In genomic region chr9:44073115-44073514, GRCm38 (mm10) we compare ENCODE assay signal across 10 mouse cellular contexts. TPM values are rescaled to one million over a fixed set of nuclear protein-coding genes. Genes with fewer than 3 reads are reported as not detected.
A peak's percentile ranks its signal among the peaks of the same experiment; 100 is the strongest.
DNase-seq lines count a peak whose midpoint lies in the region; ATAC-seq and TF ChIP-seq lines count a peak whose summit lies in the region.
"Had no signal": no experiment of that assay in that cellular context is flagged by ENCODE, and none has a peak within 500 bp of the region (broad histone marks: within the 10 kb centered on the region; RNA-seq: fewer than 3 reads in every experiment).

No protein-coding gene starts in this region.

- H3K36me3 ChIP-seq in heart, embryonic 11.5 days (ENCODE audit: control insufficient read depth, insufficient read depth, low read length), result no peaks in the 10 kb centered on the region
- H3K36me3 ChIP-seq in hindbrain, postnatal 0 days (ENCODE audit: insufficient read depth, low read length), result no peaks in the 10 kb centered on the region
- no peaks in the 10 kb centered on the region for H3K36me3 ChIP-seq in stomach, postnatal 0 days (ENCODE audit: control insufficient read depth, insufficient read depth, low read length)
- H3K36me3 ChIP-seq: lung, embryonic 15.5 days had no signal

- peak overlapping the region; percentile 59; the same call in 1 of the 2 replicates for H3K4me2 ChIP-seq in heart, embryonic 11.5 days
- peak overlapping the region; percentile 38 for H3K4me2 ChIP-seq in hindbrain, postnatal 0 days (ENCODE audit: low read depth, low read length)
- no peak overlapping the region for H3K4me2 ChIP-seq in stomach, postnatal 0 days (replicated peaks; ENCODE audit: low read depth)
- H3K4me2 ChIP-seq: lung, embryonic 15.5 days had no signal

- H3K9me3 ChIP-seq in heart, embryonic 11.5 days (replicated peaks; ENCODE audit: control insufficient read depth, low read length), result no peaks in the 10 kb centered on the region
- H3K9me3 ChIP-seq in hindbrain, postnatal 0 days (ENCODE audit: low read length), result no peaks in the 10 kb centered on the region
- H3K9me3 ChIP-seq in stomach, postnatal 0 days (ENCODE audit: control insufficient read depth, low read length), result no peaks in the 10 kb centered on the region
- H3K9me3 ChIP-seq: lung, embryonic 15.5 days had no signal

- TF ChIP-seq CTCF in hindbrain, postnatal 0 days (IDR thresholded peaks at IDR 0.05; ENCODE audit: low read depth), result no peak
- no peak for TF ChIP-seq CTCF in stomach, postnatal 0 days (IDR thresholded peaks at IDR 0.05; ENCODE audit: low read depth)

- H3K4me1 ChIP-seq in heart, embryonic 11.5 days (ENCODE audit: control insufficient read depth, insufficient read depth, low read length), result peaks cover 55% of the 10 kb centered on the region
- H3K4me1 ChIP-seq in hindbrain, postnatal 0 days (ENCODE audit: insufficient read depth, low read length), result no peaks in the 10 kb centered on the region; the same call in 1 of the 2 replicates
- H3K4me1 ChIP-seq in stomach, postnatal 0 days (replicated peaks; ENCODE audit: control insufficient read depth, insufficient read depth), result peaks cover 15% of the 10 kb centered on the region

- no peak overlapping the region for H3K9ac ChIP-seq in heart, embryonic 11.5 days (ENCODE audit: low read depth, low read length)
- H3K9ac ChIP-seq in hindbrain, postnatal 0 days (replicated peaks; ENCODE audit: low read length), result no peak overlapping the region
- H3K9ac ChIP-seq in stomach, postnatal 0 days (ENCODE audit: low read length), result no peak overlapping the region
- H3K9ac ChIP-seq: lung, embryonic 15.5 days had no signal

- H3K27me3 ChIP-seq in heart, embryonic 11.5 days (ENCODE audit: control insufficient read depth, insufficient read depth, low read length), result no peaks in the 10 kb centered on the region
- no peaks in the 10 kb centered on the region for H3K27me3 ChIP-seq in hindbrain, postnatal 0 days (ENCODE audit: insufficient read depth, low read length)
- no peaks in the 10 kb centered on the region for H3K27me3 ChIP-seq in stomach, postnatal 0 days (ENCODE audit: control insufficient read depth, insufficient read depth, low read length)

- ATAC-seq in heart, embryonic 11.5 days (replicated peaks; ENCODE audit: insufficient number of reproducible peaks, low FRiP score, low TSS enrichment), result no peak
- no peak for ATAC-seq in hindbrain, postnatal 0 days
- ATAC-seq in stomach, postnatal 0 days (ENCODE audit: low FRiP score, low TSS enrichment), result no peak

- 0 out of 2 replicates have a peak overlapping the region, but pooled peaks have one; percentile 3 for H3K27ac ChIP-seq in heart, embryonic 11.5 days (ENCODE audit: low read depth, low read length)
- peak overlapping the region; percentile 76 for H3K27ac ChIP-seq in hindbrain, postnatal 0 days
- no peak overlapping the region for H3K27ac ChIP-seq in stomach, postnatal 0 days (replicated peaks)
- H3K27ac ChIP-seq: lung, embryonic 15.5 days had no signal

- no peak for TF ChIP-seq EP300 in stomach, postnatal 0 days (optimal IDR thresholded peaks at IDR 0.05)

- no peak for DNase-seq in heart, adult 8-10 months (ENCODE audit: low spot score)
- peak; percentile 55 for DNase-seq in cerebellum, adult 8-10 months
- peak; percentile 73 for DNase-seq in fibroblast of lung, adult 2 months (ENCODE audit: low read depth)
- DNase-seq in hindbrain, postnatal 0 days (ENCODE audit: low spot score), result no peak
- no peak for DNase-seq in stomach, postnatal 0 days (ENCODE audit: low spot score)
- DNase-seq in left cerebral cortex, adult 11 months (ENCODE audit: low spot score), result no peak
- no peak for DNase-seq in thymus, postnatal 10 days (ENCODE audit: low spot score in 2 of 2)

- H3K4me3 ChIP-seq in heart, embryonic 11.5 days (ENCODE audit: low read depth, low read length), result no peak overlapping the region
- H3K4me3 ChIP-seq in hindbrain, postnatal 0 days (ENCODE audit: low read length), result no peak overlapping the region
- H3K4me3 ChIP-seq in stomach, postnatal 0 days (ENCODE audit: low read depth, low read length), result no peak overlapping the region
- H3K4me3 ChIP-seq: lung, embryonic 15.5 days had no signal

- 50% methylated on average over 5 of the region's 5 CpGs for WGBS in heart, embryonic 11.5 days (ENCODE audit: insufficient replicate concordance)
- WGBS in hindbrain, postnatal 0 days, result 35% methylated on average over 5 of the region's 5 CpGs
- 69% methylated on average over 5 of the region's 5 CpGs for WGBS in stomach, postnatal 0 days

RNA-seq across cellular contexts. Expression of gene Usp2, which starts 6.3 kb away (rescaled TPM):
- 51.3 and 53.8 TPM in 2 replicates for polyA plus RNA-seq in heart, embryonic 11.5 days (2014; fragmentation: Nextera tagmentation; extraction: Ambion mirVana)
- total RNA-seq in heart, adult 8-10 months (2022), result 100 to 1,000 TPM; 160 to 205 (median 195) TPM
- 11.0 and 14.2 TPM in 2 replicates for total RNA-seq in hindbrain, postnatal 0 days (2014; rRNA removed)
- polyA plus RNA-seq in hindbrain, postnatal 0 days (2015; fragmentation: Nextera tagmentation; extraction: Ambion mirVana), result 19.6 and 20.5 TPM in 2 replicates
- 11.6 and 20.2 TPM in 2 replicates for polyA plus RNA-seq in stomach, postnatal 0 days (2015; fragmentation: Nextera tagmentation; extraction: Ambion mirVana)

RNA-seq across cellular contexts. Expression of gene Mfrp, which starts 28.4 kb away (rescaled TPM):
- 0.16 TPM in 1 of 2 replicates, not detected in the other for polyA plus RNA-seq in heart, embryonic 11.5 days (2014; fragmentation: Nextera tagmentation; extraction: Ambion mirVana)
- not detected for total RNA-seq in heart, adult 8-10 months (2022)
- 2.8 and 4.0 TPM in 2 replicates for total RNA-seq in hindbrain, postnatal 0 days (2014; rRNA removed)
- 0.24 and 0.50 TPM in 2 replicates for polyA plus RNA-seq in hindbrain, postnatal 0 days (2015; fragmentation: Nextera tagmentation; extraction: Ambion mirVana)
- not detected in 2 replicates for polyA plus RNA-seq in stomach, postnatal 0 days (2015; fragmentation: Nextera tagmentation; extraction: Ambion mirVana)
- polyA plus RNA-seq: embryonic facial prominence, embryonic 14.5 days had no signal

RNA-seq across cellular contexts. Expression of gene Thy1, which starts 29.9 kb away (rescaled TPM):
- polyA plus RNA-seq in heart, embryonic 11.5 days (2014; fragmentation: Nextera tagmentation; extraction: Ambion mirVana), result 0.86 and 0.90 TPM in 2 replicates
- total RNA-seq in heart, adult 8-10 months (2022), result 10 to 100 TPM in 2 of 4 experiments, 1 to 10 TPM in 2; 8.9 to 12.4 (median 11.0) TPM
- 131 and 138 TPM in 2 replicates for total RNA-seq in hindbrain, postnatal 0 days (2014; rRNA removed)
- polyA plus RNA-seq in hindbrain, postnatal 0 days (2015; fragmentation: Nextera tagmentation; extraction: Ambion mirVana), result 49.6 and 51.1 TPM in 2 replicates
- 4.2 and 4.5 TPM in 2 replicates for polyA plus RNA-seq in stomach, postnatal 0 days (2015; fragmentation: Nextera tagmentation; extraction: Ambion mirVana)

RNA-seq across cellular contexts. Expression of gene C1qtnf5, which starts 33.9 kb away (rescaled TPM):
- polyA plus RNA-seq in heart, embryonic 11.5 days (2014; fragmentation: Nextera tagmentation; extraction: Ambion mirVana), result 0.43 and 1.2 TPM in 2 replicates
- total RNA-seq in heart, adult 8-10 months (2022), result 10 to 100 TPM in 1 of 4 experiments, 1 to 10 TPM in 3; 7.6 to 12.9 (median 8.9) TPM
- total RNA-seq in hindbrain, postnatal 0 days (2014; rRNA removed), result 36.7 and 39.5 TPM in 2 replicates
- 12.3 and 12.8 TPM in 2 replicates for polyA plus RNA-seq in hindbrain, postnatal 0 days (2015; fragmentation: Nextera tagmentation; extraction: Ambion mirVana)
- polyA plus RNA-seq in stomach, postnatal 0 days (2015; fragmentation: Nextera tagmentation; extraction: Ambion mirVana), result 5.3 and 6.5 TPM in 2 replicates

RNA-seq across cellular contexts. Expression of gene Gm49380, which starts 40.2 kb away (rescaled TPM):
- 0.28 TPM in 1 of 2 replicates, not detected in the other for polyA plus RNA-seq in heart, embryonic 11.5 days (2014; fragmentation: Nextera tagmentation; extraction: Ambion mirVana)
- total RNA-seq in heart, adult 8-10 months (2022), result under 1 TPM; 0.11 to 0.47 (median 0.30) TPM
- total RNA-seq in hindbrain, postnatal 0 days (2014; rRNA removed), result not detected in 2 replicates
- polyA plus RNA-seq in hindbrain, postnatal 0 days (2015; fragmentation: Nextera tagmentation; extraction: Ambion mirVana), result 0.21 TPM in 1 of 2 replicates, not detected in the other
- 0.05 TPM in 1 of 2 replicates, not detected in the other for polyA plus RNA-seq in stomach, postnatal 0 days (2015; fragmentation: Nextera tagmentation; extraction: Ambion mirVana)

Comparison
In these comparisons a context has a peak if more than half of its experiments do, and no peak if none do; other contexts are left out.
1. DNase-seq: peak in cerebellum, adult 8-10 months (single experiment) and fibroblast of lung, adult 2 months (single experiment); none in heart, adult 8-10 months (single experiment), hindbrain, postnatal 0 days (single experiment), stomach, postnatal 0 days (single experiment), left cerebral cortex, adult 11 months (single experiment) and thymus, postnatal 10 days (0 of 2).